Mouse (Mus musculus) heart, embryonic 16.5 days (tissue): ENCODE measurements around the gene Stub1. TPM values are rescaled to one million over a fixed set of nuclear protein-coding genes. Genes with fewer than 3 reads are reported as not detected.

Experiments used
- ATAC-seq: fragments of 200-750 bp; cut with Nextera tagmentation; replicated peaks from 2 replicates; pipeline ENCODE4 v1.8.0; 2017; ENCODE audit warnings: moderate number of reproducible peaks; ENCODE audit not compliant: insufficient read depth, low FRiP score; ENCODE audit errors: extremely low read depth
- H3K27ac ChIP-seq: fragments of 300-500 bp; sonication (generic); 2 replicates; pipeline ENCODE4 v1.5.1; 2014; ENCODE audit warnings: mild to moderate bottlenecking, low read length, control low read depth, moderate library complexity
- H3K27me3 ChIP-seq: fragments of 300-500 bp; sonication (generic); 2 replicates; pipeline ENCODE4 v1.6.1; 2014; ENCODE audit warnings: low read length, mixed read lengths; ENCODE audit not compliant: control insufficient read depth, insufficient read depth
- H3K36me3 ChIP-seq: fragments of 300-500 bp; sonication (generic); 2 replicates; pipeline ENCODE4 v1.6.1; 2014; ENCODE audit not compliant: control insufficient read depth, insufficient read depth
- H3K4me1 ChIP-seq: fragments of 300-500 bp; sonication (generic); 2 replicates; pipeline ENCODE4 v1.6.1; 2014; ENCODE audit warnings: low read length, mixed read lengths; ENCODE audit not compliant: control insufficient read depth, insufficient read depth
- H3K4me2 ChIP-seq: fragments of 300-500 bp; sonication (generic); 2 replicates; pipeline ENCODE4 v1.6.1; 2014; ENCODE audit warnings: low read depth, mild to moderate bottlenecking, control low read depth, low read length
- H3K4me3 ChIP-seq: fragments of 300-500 bp; sonication (generic); 2 replicates; pipeline ENCODE4 v1.5.1; 2014; ENCODE audit warnings: mild to moderate bottlenecking, control low read depth, low read length
- H3K9ac ChIP-seq: fragments of 300-500 bp; sonication (generic); 2 replicates; pipeline ENCODE4 v1.6.1; 2014; ENCODE audit warnings: low read length, control low read depth
- H3K9me3 ChIP-seq: fragments of 300-500 bp; sonication (generic); replicated peaks from 2 replicates; pipeline ENCODE4 v1.6.1; 2016; ENCODE audit warnings: low read length; ENCODE audit not compliant: control insufficient read depth
- WGBS: fragments of 180-500 bp; shearing (Covaris S2); extraction: QIAGEN DNeasy Blood & Tissue Kit; methylation state at CpG from one replicate; pipeline ENCODE4 v1.1.7; 2014; 5-methylcytosine and 5-hydroxymethylcytosine counted together
- polyA plus RNA-seq: library from polyadenylated mRNA; unstranded; fragments of >200 nt; fragmentation: Nextera tagmentation; extraction: Ambion mirVana; gene quantifications from 2 replicates; pipeline ENCODE4 v1.2.1, GENCODE M21; 2015

Gene Stub1
- polyA plus RNA-seq, 1 experiment from 2014 or later = 292 TPM

DNA sequence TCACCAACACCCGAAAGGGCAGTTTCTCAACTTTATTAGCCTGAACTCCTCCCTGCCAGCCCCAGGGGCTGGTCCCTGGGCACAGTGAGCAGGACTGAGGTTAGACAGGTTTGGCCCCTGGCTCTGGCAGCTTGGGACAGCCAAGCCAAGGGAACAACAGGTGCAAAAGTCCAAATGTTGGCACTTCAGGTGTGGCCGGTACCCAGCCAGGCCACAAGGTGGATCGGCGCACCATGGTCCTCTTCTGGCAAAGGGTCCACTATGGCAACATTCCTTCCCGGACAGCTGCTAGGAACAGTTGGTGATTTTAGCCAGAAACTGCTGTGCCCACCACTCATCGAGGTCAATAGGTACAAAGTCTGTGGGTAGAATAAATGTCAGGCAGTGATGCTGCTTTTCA, 30.5 kb upstream of the Stub1 start:
- H3K9me3 ChIP-seq = no peaks in the 10 kb centered on the region
- H3K4me2 ChIP-seq = no peak overlapping the region
- H3K9ac ChIP-seq = no peak overlapping the region
- peaks cover 22% of the 10 kb centered on the region for H3K4me1 ChIP-seq
- H3K27ac ChIP-seq = no peak overlapping the region
- no peaks in the 10 kb centered on the region for H3K36me3 ChIP-seq
- no peak for ATAC-seq
- no peak overlapping the region for H3K4me3 ChIP-seq
- no peaks in the 10 kb centered on the region for H3K27me3 ChIP-seq
- 87% methylated on average over 6 of the region's 6 CpGs for WGBS

DNA sequence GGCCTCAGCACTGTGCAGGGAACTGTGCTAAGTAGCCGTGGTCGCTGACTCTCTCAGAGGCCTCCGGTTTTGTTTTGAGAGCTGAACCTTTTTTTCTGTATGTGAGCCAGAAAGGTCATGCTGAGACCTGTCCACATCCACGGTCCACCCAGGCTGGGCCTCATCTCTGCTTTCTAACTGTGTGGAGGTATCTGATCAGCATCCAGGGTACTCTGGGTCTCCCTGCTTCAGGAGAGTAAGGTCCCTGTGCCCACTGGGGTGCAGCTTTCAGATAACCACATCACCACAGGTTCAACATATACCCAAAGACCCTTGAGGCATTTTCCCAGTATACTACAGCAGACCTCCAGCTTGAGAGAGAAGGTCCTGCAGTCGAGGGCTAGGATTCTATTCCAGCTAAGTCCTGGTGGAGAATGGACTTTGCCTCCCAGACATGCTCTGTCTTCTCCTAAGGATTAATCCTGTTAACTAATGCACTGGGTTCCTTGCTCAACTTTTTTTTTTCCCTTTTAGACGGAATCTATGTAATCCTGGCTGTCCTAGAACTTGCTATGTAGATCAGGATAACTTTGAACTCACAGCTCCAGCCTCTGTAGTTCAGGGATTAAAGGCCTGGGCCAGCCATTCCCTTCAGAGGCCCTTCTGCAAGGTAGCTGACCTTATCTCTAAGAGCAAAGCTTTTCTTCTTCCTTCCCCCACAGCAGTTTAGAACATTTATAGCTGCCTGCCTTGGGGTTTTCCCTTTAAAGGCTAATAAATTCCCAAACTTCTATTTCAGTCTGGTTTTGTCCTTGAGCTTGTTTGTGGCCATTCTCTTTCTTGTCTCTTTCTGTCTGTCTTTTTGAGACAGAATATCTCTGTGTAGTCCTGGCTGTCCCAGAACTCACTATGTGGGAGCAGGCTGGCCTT, 28.8 kb upstream of the Stub1 start:
- Histone ChIP-seq H3K4me2 (peak overlapping the region; percentile 94), H3K9me3 (no peaks in the 10 kb centered on the region), H3K4me3 (peak overlapping the region; percentile 75), H3K27ac (peak overlapping the region; percentile 79), H3K27me3 (no peaks in the 10 kb centered on the region), H3K36me3 (no peaks in the 10 kb centered on the region), H3K4me1 (peaks cover 21% of the 10 kb centered on the region), H3K9ac (peak overlapping the region; percentile 85)
- peak; percentile 21; the same call in 1 of the 2 replicates for ATAC-seq
- WGBS = 10% methylated on average over 6 of the region's 6 CpGs

DNA sequence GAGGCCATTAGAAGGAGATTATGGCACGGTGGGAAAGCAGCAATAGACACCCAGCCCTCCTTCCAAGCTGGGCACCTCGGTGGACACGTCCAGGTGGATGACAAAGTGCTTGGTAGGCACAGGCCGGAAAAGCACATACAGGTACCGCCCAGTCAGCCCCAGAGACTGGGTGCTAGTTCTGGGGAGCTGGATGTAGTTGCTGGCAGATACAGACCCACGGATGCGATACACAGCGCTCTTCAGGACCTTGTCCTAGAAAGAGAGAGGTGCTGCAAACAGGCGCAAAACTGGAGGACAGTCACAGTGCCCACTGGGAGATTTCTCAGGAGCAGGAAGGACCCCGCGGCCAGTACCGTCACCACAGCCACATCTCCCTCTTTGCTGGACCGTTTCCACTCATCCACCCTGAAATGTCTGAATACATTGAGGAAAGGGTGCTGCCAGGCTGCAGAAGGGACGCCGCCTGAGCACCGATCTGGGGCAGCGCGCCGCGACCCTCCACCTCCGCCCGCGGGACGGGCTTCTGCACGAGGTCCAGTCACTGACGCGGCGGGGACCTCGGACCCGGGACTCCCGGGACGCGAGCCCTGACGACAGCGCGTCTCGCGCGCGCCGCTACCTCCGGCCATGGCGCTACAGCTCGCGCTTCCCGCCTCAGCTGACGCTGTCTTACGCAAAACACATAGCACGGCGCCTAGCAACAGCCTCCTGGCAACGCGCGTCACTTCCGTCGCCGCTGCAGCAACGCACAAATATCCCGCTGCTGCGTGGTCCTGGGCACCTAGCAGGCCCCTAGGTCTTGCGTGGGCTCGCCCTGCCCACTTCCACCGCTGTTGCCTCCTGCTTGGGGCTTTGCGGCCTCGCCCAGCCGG, 27.9 kb upstream of the Stub1 start, which contains the start of gene Wdr90:
TSS of gene Wdr90 (minus strand) at position 670 of the 872 bp plus-strand sequence.
- Histone ChIP-seq H3K9ac (peak within 1 kb of the TSS; percentile 85), H3K9me3 (no peaks in the 10 kb centered on the region), H3K4me1 (peaks cover 13% of the 10 kb centered on the region), H3K36me3 (no peaks in the 10 kb centered on the region), H3K4me3 (peak within 1 kb of the TSS; percentile 75), H3K27me3 (no peaks in the 10 kb centered on the region), H3K27ac (peak within 1 kb of the TSS; percentile 79), H3K4me2 (peak within 1 kb of the TSS; percentile 94)
- WGBS = 4% methylated on average over 65 of the region's 65 CpGs
- peak; percentile 92 for ATAC-seq

DNA sequence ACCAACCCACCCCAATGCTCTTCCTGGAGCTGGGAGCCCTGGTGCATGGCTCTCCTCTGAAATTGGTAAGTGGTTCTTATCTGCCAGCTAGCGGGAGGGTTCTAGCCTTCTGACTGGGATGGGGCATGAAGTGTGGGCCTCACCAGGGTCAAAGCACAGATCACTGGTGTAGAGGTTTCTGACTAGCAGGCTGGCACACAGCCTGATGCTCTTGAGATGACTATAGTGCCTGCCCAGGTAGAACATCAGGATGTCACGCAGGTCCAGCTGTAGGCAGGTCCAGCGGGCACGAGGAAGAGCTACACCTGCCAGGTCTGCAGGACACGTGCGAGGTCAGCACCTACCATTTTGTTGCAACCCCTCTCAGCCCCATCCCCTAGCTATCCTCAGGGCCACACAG, 27.0 kb upstream of the Stub1 start:
- no peak overlapping the region for H3K9ac ChIP-seq
- H3K27me3 ChIP-seq = no peaks in the 10 kb centered on the region
- H3K36me3 ChIP-seq = no peaks in the 10 kb centered on the region
- no peak overlapping the region for H3K27ac ChIP-seq
- H3K4me1 ChIP-seq = peaks cover 13% of the 10 kb centered on the region
- no peaks in the 10 kb centered on the region for H3K9me3 ChIP-seq
- peak overlapping the region; percentile 94; the same call in 1 of the 2 replicates for H3K4me2 ChIP-seq
- ATAC-seq = no peak
- 88% methylated on average over 6 of the region's 6 CpGs for WGBS
- peak overlapping the region; percentile 75; the same call in 1 of the 2 replicates for H3K4me3 ChIP-seq

DNA sequence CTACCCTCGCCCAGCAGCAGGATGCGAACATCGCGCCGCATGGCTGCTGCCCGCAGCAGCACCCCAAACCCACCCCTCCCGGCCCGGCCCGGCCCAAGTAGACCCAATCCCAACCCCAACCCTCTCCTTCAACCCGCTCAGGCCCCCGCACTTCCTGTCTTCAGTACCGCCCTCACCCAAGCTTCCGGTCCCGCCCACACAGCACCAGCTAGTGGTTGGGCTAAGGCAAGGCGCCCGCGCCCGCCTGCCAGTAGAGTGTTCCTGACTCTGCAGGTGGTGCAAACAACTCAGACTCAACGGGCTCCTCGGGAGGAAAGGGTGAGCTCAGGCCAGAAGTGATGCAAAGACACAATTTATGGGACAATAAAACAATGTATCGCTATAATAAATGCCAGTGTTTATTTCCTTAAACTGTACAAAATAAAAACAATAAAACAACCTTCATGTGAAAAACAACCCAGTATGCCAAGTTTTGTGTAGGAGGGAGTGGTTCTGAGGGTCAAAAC, 11.2 kb upstream of the Stub1 start, which contains the start of gene Rhot2:
TSS of gene Rhot2 (minus strand) at position 456 of the 506 bp plus-strand sequence.
- peaks cover 12% of the 10 kb centered on the region for H3K4me1 ChIP-seq
- no peaks in the 10 kb centered on the region for H3K27me3 ChIP-seq
- ATAC-seq = peak; percentile 94
- H3K9ac ChIP-seq = peak within 1 kb of the TSS; percentile 96
- peak within 1 kb of the TSS; percentile 94 for H3K4me3 ChIP-seq
- peak within 1 kb of the TSS; percentile 91 for H3K27ac ChIP-seq
- peaks cover 33% of the 10 kb centered on the region for H3K36me3 ChIP-seq
- H3K9me3 ChIP-seq = no peaks in the 10 kb centered on the region
- H3K4me2 ChIP-seq = peak within 1 kb of the TSS; percentile 79
- WGBS = 1% methylated on average over 21 of the region's 21 CpGs

DNA sequence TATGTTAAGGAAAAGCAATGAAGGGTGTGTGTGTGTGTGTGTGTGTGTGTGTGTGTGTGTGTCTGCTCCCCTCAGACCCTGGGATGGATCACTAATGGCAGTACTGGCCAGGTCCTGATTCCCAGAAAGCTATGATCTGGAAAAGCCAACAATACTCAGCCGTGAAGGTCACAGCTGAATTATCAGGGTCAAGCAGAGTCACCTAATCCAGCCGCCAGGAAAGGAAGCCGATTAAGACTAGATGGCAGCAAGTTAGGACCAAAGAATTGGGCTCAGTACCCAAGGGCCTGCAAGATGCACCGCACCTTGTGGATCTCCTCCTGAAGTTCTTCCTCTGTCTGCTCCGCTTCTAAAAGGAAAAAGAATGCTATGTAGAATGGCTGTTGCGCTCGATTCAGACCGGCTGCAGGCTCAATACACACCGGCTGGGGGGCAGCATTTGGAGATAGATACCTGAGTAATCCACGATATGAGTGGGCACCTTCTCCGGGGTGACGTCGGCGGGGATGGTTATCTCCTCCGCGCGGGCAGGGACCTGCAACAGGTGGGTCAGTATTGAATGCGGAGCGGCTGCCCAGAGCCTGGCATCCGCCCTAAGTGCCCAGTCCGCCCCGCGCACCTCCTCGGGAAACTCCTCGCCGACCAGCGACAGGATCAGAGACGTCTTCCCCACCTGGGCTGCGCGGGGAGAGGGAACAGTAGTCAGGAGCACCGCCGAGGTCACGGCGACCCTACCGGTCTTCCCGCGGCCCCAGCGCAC, 10.6 kb upstream of the Stub1 start:
- Histone ChIP-seq H3K36me3 (peaks cover 37% of the 10 kb centered on the region), H3K4me2 (peak overlapping the region; percentile 79), H3K9ac (peak overlapping the region; percentile 96), H3K4me3 (peak overlapping the region; percentile 94), H3K27me3 (no peaks in the 10 kb centered on the region), H3K4me1 (peaks cover 12% of the 10 kb centered on the region), H3K9me3 (no peaks in the 10 kb centered on the region), H3K27ac (peak overlapping the region; percentile 91)
- ATAC-seq = peak; percentile 29
- 1% methylated on average over 38 of the region's 38 CpGs for WGBS

DNA sequence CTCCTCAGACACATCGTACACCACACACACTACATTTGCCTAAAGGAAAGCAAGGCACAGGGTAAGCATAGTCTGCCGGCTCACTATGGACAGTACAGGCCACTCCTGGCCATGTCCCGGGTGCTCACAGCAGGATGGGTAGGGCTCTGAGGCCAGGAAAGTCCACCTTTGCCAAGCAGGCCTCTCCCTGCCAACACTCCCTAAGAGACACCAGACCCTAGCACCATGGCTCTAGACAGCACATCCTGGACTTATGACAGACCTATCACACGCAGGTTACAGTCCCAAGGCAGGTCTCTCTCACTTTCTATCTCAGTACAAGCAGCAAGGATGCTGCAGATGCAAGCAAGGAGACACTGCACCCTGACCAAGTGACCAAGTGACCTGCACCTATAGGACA, 9.9 kb upstream of the Stub1 start:
- H3K36me3 ChIP-seq = peaks cover 35% of the 10 kb centered on the region
- H3K27ac ChIP-seq = no peak overlapping the region; the same call in 1 of the 2 replicates

DNA sequence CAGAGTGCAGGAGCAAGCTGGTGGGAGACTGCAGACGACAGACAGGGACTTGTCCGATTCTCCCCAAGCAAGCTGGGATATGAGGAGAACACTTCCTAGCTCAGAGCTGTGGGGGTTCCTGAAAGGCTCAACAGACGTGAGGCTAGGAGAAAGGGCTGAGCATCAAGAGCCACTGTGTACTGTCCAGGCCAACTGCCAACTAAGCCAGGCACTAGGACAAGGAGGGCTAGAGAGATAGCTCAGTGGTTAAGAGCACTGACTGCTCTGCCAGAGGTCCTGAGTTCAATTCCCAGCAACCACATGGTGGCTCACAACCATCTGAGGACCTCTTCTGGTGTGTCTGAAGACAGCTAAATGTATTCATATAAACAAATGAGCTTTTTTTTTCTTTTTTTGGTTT, 9.3 kb upstream of the Stub1 start:
- 83% methylated on average over 3 of the region's 3 CpGs for WGBS
- Histone ChIP-seq H3K27ac (no peak overlapping the region), H3K4me3 (no peak overlapping the region), H3K36me3 (peaks cover 35% of the 10 kb centered on the region), H3K9ac (no peak overlapping the region), H3K9me3 (no peaks in the 10 kb centered on the region), H3K27me3 (no peaks in the 10 kb centered on the region), H3K4me1 (peaks cover 13% of the 10 kb centered on the region), H3K4me2 (no peak overlapping the region)
- ATAC-seq = no peak

More for the DNA sequence above, 9.9 kb upstream of the Stub1 start:
- Histone ChIP-seq H3K9ac (peak overlapping the region; percentile 96), H3K4me1 (peaks cover 12% of the 10 kb centered on the region), H3K27me3 (no peaks in the 10 kb centered on the region), H3K9me3 (no peaks in the 10 kb centered on the region), H3K4me2 (peak overlapping the region; percentile 79), H3K4me3 (peak overlapping the region; percentile 94)
- no peak for ATAC-seq
- 84% methylated on average over 4 of the region's 4 CpGs for WGBS
